Mouse (Mus musculus) erythroblast, embryonic 14.5 days (primary cell): ENCODE data around the gene Mob3a.

ENCODE experiments used
- GATA1 ChIP-seq: IDR thresholded peaks from 2 replicates; pipeline ENCODE4 v1.6.1; 2012; ENCODE audit warnings: low read length, inconsistent platforms, mixed read lengths
- TAL1 ChIP-seq: IDR thresholded peaks from 3 replicates; pipeline ENCODE4 v1.6.1; 2012; ENCODE audit warnings: low read length, inconsistent platforms, mixed read lengths

DNA sequence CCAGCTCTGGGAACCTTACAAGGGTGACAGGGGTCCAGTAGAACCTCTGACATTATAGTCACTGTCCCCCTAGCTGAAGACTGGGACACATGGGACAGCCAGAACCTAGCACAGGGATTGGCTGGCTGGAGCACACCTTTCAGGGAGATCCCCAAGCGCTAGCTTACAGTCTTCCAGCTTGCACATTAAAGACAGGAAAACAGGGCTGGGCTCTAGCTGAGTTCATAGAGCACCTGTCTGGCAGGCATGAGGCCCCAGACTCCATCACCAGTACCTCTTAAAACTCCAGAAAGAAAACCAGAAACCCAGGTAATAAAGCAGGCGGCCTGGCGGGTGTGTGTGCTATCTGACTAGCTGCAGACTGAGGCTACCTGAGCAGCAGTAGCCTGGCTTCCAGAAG lies 28.1 kb downstream of the Mob3a start:
- TF ChIP-seq TAL1 (no peak), GATA1 (no peak)
